Mouse (Mus musculus) embryonic facial prominence, embryonic 11.5 days (tissue): ENCODE results near the gene Vat1. TPM values are rescaled to one million over a fixed set of nuclear protein-coding genes. Genes with fewer than 3 reads are reported as not detected.

Experiments used
- ATAC-seq: fragments of 200-750 bp; cut with Nextera tagmentation; replicated peaks from 2 replicates; pipeline ENCODE4 v1.8.0; 2017; ENCODE audit warnings: low read depth; ENCODE audit not compliant: insufficient number of reproducible peaks, low FRiP score, low TSS enrichment
- DNase-seq: peaks from one replicate; pipeline ENCODE4 v3.0.0-alpha.2; 2015; ENCODE audit warnings: low spot score
- H3K27ac ChIP-seq: fragments of 300-500 bp; sonication (generic); replicated peaks from 2 replicates; pipeline ENCODE4 v1.5.1; 2014; ENCODE audit warnings: mild to moderate bottlenecking, low read depth, low read length, control low read depth
- H3K27me3 ChIP-seq: fragments of 300-500 bp; sonication (generic); 2 replicates; pipeline ENCODE4 v1.6.1; 2014; ENCODE audit warnings: mild to moderate bottlenecking, low read length, moderate library complexity, mixed read lengths; ENCODE audit not compliant: control insufficient read depth, insufficient read depth
- H3K36me3 ChIP-seq: fragments of 300-500 bp; sonication (generic); replicated peaks from 2 replicates; pipeline ENCODE4 v1.6.1; 2014; ENCODE audit warnings: low read depth, mild to moderate bottlenecking, low read length, moderate library complexity, mixed read lengths; ENCODE audit not compliant: control insufficient read depth, insufficient read depth
- H3K4me1 ChIP-seq: fragments of 300-500 bp; sonication (generic); 2 replicates; pipeline ENCODE4 v1.6.1; 2014; ENCODE audit warnings: low read length, mixed read lengths; ENCODE audit not compliant: control insufficient read depth, insufficient read depth
- H3K4me2 ChIP-seq: fragments of 300-500 bp; sonication (generic); 2 replicates; pipeline ENCODE4 v1.6.1; 2014; ENCODE audit warnings: low read depth, mild to moderate bottlenecking, control low read depth, low read length, moderate library complexity
- H3K4me3 ChIP-seq: fragments of 300-500 bp; sonication (generic); 2 replicates; pipeline ENCODE4 v1.5.1; 2014; ENCODE audit warnings: low read depth, low read length, control low read depth
- H3K9ac ChIP-seq: fragments of 300-500 bp; sonication (generic); replicated peaks from 2 replicates; pipeline ENCODE4 v1.6.1; 2014; ENCODE audit warnings: mild to moderate bottlenecking, control low read depth, low read length
- H3K9me3 ChIP-seq: fragments of 300-500 bp; sonication (generic); replicated peaks from 2 replicates; pipeline ENCODE4 v1.6.1; 2016; ENCODE audit warnings: mild to moderate bottlenecking, low read length, inconsistent platforms, mixed read lengths; ENCODE audit not compliant: control insufficient read depth
- WGBS: fragments of 180-500 bp; shearing (Covaris S2); extraction: QIAGEN DNeasy Blood & Tissue Kit; methylation state at CpG from one replicate; pipeline ENCODE4 v1.1.7; 2014; 5-methylcytosine and 5-hydroxymethylcytosine counted together
- polyA plus RNA-seq: library from polyadenylated mRNA; unstranded; fragments of >200 nt; fragmentation: Nextera tagmentation; extraction: Ambion mirVana; gene quantifications from 2 replicates; pipeline ENCODE4 v1.2.1, GENCODE M21; 2014

The Vat1 gene
- polyA plus RNA-seq, 1 experiment from 2014 or later: 20.9 TPM

- H3K36me3 ChIP-seq: no peaks in the 10 kb centered on the region
- peak overlapping the region; percentile 98 for H3K4me2 ChIP-seq
- peaks cover 9% of the 10 kb centered on the region; the same call in 1 of the 2 replicates for H3K4me1 ChIP-seq
- ATAC-seq: 0 out of 2 replicates have a peak, but pooled peaks have one; percentile 12
- H3K9ac ChIP-seq: peak overlapping the region; percentile 65
- no peaks in the 10 kb centered on the region for H3K27me3 ChIP-seq
- 0 out of 2 replicates have a peak overlapping the region, but pooled peaks have one; percentile 52 for H3K27ac ChIP-seq
- DNase-seq: peak; percentile 63
- H3K4me3 ChIP-seq: peak overlapping the region; percentile 73
- H3K9me3 ChIP-seq: no peaks in the 10 kb centered on the region
- under 1% methylated on average over 51 of the region's 51 CpGs for WGBS
These were observed 745 bp downstream of the Vat1 start for GRCm38 (mm10) chr11:101465101-101465868.

DNA sequence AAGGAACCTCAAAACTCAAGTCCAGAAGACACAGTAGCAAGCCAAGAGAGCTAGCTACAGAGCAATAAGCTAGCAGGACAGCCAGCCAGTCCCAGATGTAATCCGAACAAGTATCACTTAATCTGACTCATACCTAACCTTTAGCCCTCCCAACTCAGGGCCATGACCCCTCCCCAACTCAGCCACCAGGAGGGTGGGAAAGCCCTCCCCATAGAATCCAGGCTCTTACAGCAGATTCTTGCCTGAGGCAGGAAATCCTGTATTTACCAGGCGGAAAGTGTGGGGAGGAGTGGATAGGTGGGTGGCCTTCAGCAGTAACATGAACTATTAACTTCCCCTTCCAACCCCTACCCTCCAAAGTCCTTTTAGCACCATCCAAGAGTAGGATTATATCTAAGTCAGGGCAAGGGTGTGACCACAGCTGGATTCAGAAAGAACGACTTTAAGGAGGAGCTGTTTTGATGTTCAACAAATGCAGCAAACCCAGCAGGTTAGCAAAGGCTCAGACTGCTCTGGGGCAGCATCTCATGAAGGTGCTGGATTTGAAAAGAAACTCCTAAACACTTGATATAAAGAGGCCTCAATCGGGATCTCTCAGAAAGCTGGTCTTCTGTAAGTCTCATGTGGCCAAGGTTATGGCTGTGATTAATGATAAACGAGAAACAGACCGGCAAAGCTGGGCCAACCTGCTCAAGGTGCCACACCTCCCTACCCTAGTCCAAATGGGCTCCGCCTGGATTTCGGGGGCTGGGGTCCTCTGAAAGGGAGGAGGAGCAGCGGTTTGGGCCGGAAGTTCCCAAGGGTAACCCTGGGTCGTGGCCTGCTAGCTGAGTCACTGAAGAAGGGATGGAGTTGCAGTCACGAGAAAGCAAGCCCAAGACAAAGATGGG lies 1.6 kb downstream of the Vat1 start, which contains the start of gene Rnd2:
Gene Rnd2, plus strand, starts transcription at position 789 of the 890 bp plus-strand sequence.
- Histone ChIP-seq H3K27me3 (no peaks in the 10 kb centered on the region), H3K36me3 (no peaks in the 10 kb centered on the region), H3K27ac (0 out of 2 replicates have a peak within 1 kb of the TSS, but pooled peaks have one; percentile 52), H3K4me3 (peak within 1 kb of the TSS; percentile 73), H3K9ac (peak within 1 kb of the TSS; percentile 65), H3K4me2 (peak within 1 kb of the TSS; percentile 98), H3K4me1 (peaks cover 13% of the 10 kb centered on the region; the same call in 1 of the 2 replicates), H3K9me3 (no peaks in the 10 kb centered on the region)
- 7% methylated on average over 12 of the region's 12 CpGs for WGBS
- ATAC-seq: no peak
- peak; percentile 40 for DNase-seq

DNA sequence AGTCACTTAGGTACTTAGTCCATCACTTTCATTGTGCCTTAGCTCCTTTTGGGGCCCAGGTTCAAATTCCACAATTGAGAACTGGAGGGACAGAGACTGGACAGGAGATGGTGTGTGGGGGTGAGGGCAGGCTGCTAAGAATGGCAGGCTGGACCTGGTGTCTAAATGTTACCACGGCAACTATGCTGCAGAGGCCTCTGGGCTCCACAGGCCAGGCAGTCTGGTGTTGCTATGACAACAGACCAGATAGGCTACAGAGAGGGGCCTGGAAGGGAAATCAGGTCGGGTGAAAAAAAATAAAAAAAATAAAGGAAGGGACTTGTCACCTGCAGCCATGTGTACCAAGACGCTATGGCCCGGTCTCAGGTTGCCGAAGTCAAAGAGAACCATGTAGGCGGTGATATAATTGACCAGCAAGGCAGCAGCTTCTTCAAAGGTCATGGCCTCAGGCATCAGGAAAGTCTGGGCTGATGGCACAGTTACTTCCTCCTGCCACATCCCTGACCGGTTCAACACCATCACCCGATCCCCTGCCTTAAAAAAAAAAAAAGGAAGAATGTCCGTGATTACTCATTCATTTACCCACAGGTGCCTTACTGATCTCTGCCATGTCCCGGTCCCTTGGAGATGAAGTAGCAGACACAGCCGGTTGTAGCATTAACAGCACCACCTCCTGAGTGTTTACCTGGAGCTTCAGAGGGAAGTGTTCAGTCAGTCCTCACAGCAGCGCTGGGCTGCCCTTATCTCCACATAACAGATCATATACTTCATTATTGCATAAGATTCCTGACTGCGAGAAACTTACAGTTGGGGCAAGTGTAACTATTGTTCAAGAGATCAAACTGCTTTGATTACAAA lies 3.2 kb downstream of the Vat1 start:
- H3K36me3 ChIP-seq: no peaks in the 10 kb centered on the region
- H3K9me3 ChIP-seq: no peaks in the 10 kb centered on the region
- H3K4me2 ChIP-seq: peak overlapping the region; percentile 10; the same call in 1 of the 2 replicates
- H3K27me3 ChIP-seq: no peaks in the 10 kb centered on the region
- ATAC-seq: peak; percentile 68; the same call in 1 of the 2 replicates
- WGBS: 30% methylated on average over 13 of the region's 13 CpGs
- no peak overlapping the region for H3K4me3 ChIP-seq
- H3K9ac ChIP-seq: no peak overlapping the region
- H3K27ac ChIP-seq: no peak overlapping the region
- peak; percentile 66 for DNase-seq
- peaks cover 13% of the 10 kb centered on the region; the same call in 1 of the 2 replicates for H3K4me1 ChIP-seq

- 86% methylated on average over 14 of the region's 14 CpGs for WGBS
- H3K4me2 ChIP-seq: peak overlapping the region; percentile 10; the same call in 1 of the 2 replicates
- no peaks in the 10 kb centered on the region for H3K36me3 ChIP-seq
- no peak for ATAC-seq
- no peak overlapping the region for H3K27ac ChIP-seq
- DNase-seq: no peak
- H3K4me3 ChIP-seq: no peak overlapping the region
- H3K9me3 ChIP-seq: no peaks in the 10 kb centered on the region
- no peaks in the 10 kb centered on the region for H3K27me3 ChIP-seq
- H3K4me1 ChIP-seq: peaks cover 13% of the 10 kb centered on the region; the same call in 1 of the 2 replicates
- no peak overlapping the region for H3K9ac ChIP-seq
These were observed 3.9 kb downstream of the Vat1 start for GRCm38 (mm10) chr11:101462141-101462540.

DNA sequence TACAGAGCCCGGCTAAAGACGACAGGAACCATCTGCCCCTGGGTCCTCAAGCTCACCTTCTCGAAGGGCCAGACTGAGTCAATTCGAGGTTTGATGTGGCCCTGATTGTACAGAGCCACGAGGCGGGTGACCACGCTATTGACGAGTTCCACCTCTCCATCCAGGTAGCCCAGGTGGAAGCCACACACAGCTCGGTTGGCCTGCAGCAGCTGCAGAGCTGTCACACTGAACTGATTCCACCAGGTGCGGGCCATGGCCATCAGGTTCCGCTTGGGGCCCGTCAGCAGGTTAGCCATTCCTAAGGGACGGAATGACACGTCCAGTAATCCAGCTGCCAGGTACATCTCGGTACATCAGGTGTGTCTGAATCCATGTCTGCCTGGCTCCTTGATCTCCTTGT lies 5.7 kb downstream of the Vat1 start:
- Histone ChIP-seq H3K36me3 (no peaks in the 10 kb centered on the region), H3K27ac (no peak overlapping the region)

DNA sequence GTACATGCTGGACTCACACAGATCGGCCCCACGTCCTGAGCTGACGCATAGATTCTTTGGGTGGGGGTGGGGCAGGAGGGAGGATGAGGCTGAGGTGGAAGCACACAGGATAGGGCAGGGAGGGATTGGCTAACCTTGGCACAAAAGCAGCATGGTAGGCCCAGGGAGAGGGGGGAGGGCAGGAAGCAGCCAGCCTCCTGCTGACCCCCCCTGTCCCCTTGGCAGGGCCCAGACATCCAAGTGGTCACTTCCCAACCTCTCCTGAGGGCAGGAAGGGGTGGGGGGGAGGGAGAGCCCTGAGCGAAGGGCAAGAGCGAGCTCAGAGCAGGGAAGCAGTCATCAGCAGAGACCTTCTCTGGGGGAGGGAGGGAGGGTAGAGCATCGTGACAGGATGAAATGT lies 6.3 kb downstream of the Vat1 start:
- Histone ChIP-seq H3K4me1 (peaks cover 13% of the 10 kb centered on the region; the same call in 1 of the 2 replicates), H3K27me3 (no peaks in the 10 kb centered on the region), H3K9me3 (no peaks in the 10 kb centered on the region), H3K9ac (no peak overlapping the region; the same call in 1 of the 2 replicates), H3K4me2 (no peak overlapping the region), H3K4me3 (no peak overlapping the region; the same call in 1 of the 2 replicates), H3K36me3 (no peaks in the 10 kb centered on the region), H3K27ac (no peak overlapping the region)
- DNase-seq (no peak), ATAC-seq (0 out of 2 replicates have a peak, but pooled peaks have one; percentile 35)
- 25% methylated on average over 6 of the region's 6 CpGs for WGBS

More for the DNA sequence above, 5.7 kb downstream of the Vat1 start:
- peaks cover 13% of the 10 kb centered on the region; the same call in 1 of the 2 replicates for H3K4me1 ChIP-seq
- no peaks in the 10 kb centered on the region for H3K9me3 ChIP-seq
- no peaks in the 10 kb centered on the region for H3K27me3 ChIP-seq
- H3K9ac ChIP-seq: no peak overlapping the region; the same call in 1 of the 2 replicates
- ATAC-seq (no peak), DNase-seq (no peak)
- no peak overlapping the region for H3K4me2 ChIP-seq
- 85% methylated on average over 15 of the region's 15 CpGs for WGBS
- H3K4me3 ChIP-seq: no peak overlapping the region

DNA sequence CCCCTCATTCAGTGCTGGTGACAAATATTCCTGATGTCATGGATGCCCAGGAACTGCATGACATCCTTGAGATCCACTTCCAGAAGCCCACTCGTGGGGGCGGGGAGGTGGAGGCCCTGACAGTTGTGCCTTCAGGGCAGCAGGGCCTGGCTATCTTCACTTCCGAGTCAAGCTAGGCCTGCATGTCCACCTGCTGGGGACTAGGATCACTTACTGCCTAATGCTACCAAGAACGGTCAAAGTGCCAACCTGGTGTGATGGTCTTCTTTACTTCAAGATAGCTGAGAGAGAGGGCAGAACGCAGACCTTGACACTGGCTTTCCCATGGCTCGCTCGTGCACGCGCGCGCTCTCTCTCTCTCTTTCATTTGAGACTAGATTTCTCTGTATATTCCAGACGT lies 7.8 kb downstream of the Vat1 start:
- H3K9ac ChIP-seq: no peak overlapping the region
- H3K4me1 ChIP-seq: peaks cover 7% of the 10 kb centered on the region; the same call in 1 of the 2 replicates
- H3K9me3 ChIP-seq: no peaks in the 10 kb centered on the region
- no peak for DNase-seq
- WGBS: 82% methylated on average over 12 of the region's 12 CpGs
- no peaks in the 10 kb centered on the region for H3K36me3 ChIP-seq
- H3K4me2 ChIP-seq: no peak overlapping the region
- H3K27ac ChIP-seq: no peak overlapping the region
- ATAC-seq: no peak
- no peak overlapping the region for H3K4me3 ChIP-seq
- H3K27me3 ChIP-seq: no peaks in the 10 kb centered on the region
